Mouse (Mus musculus) bone marrow, adult 2 months (tissue): ENCODE measurements around the gene Slc38a4.

ENCODE experiments used
- CTCF ChIP-seq: fragments of 200-500 bp; IDR thresholded peaks from 2 replicates; pipeline ENCODE4 v1.5.1; 2011; ENCODE audit warnings: low read length, control low read depth; ENCODE audit not compliant: control insufficient read depth, insufficient read depth
- POLR2A ChIP-seq: fragments of 200-500 bp; IDR thresholded peaks from 2 replicates; pipeline ENCODE4 v1.6.1; 2011; ENCODE audit warnings: low read depth, mild to moderate bottlenecking, control low read depth, low read length, borderline replicate concordance; ENCODE audit not compliant: control insufficient read depth

DNA sequence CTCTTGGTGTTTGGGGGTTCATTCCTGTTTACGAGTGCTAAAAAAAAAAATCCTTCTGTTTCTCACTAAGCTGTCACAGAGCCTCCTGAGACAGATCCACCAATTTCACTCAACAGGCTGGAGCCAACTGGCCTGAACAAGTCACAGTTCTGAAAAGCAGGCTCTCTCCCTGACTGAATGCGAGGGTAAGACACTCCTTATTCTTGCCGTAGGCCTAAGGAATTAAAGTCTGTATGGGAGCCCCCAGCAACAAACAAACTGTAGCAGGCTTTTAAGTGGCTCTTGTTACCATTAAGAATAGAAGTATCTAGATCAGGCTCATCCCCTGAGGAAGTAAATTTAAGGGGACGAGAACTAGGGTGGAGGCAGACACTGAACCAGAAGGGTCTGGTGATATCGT, 7.5 kb upstream of the Slc38a4 start:
- TF ChIP-seq CTCF (no peak), POLR2A (no peak)
